Comparison of ENCODE assay signal across 31 mouse cellular contexts in genomic region chr2:29651876-29652275, GRCm38 (mm10). TPM values are rescaled to one million over a fixed set of nuclear protein-coding genes. Genes with fewer than 3 reads are reported as not detected.
A peak's percentile ranks its signal among the peaks of the same experiment; 100 is the strongest.
DNase-seq lines count a peak whose midpoint lies in the region; ATAC-seq lines count a peak whose summit lies in the region.
"Had no signal": no experiment of that assay in that cellular context is flagged by ENCODE, and none has a peak within 500 bp of the region (broad histone marks: within the 10 kb centered on the region; RNA-seq: fewer than 3 reads in every experiment).

No protein-coding gene starts in this region.

- no peak overlapping the region for H3K4me3 ChIP-seq in midbrain, embryonic 13.5 days (replicated peaks)
- no peak overlapping the region for H3K4me3 ChIP-seq in midbrain, embryonic 15.5 days
- H3K4me3 ChIP-seq: erythroblast, embryonic 14.5 days; hindbrain, embryonic 12.5 days; midbrain, embryonic 10.5 days; myocyte; neural tube, embryonic 12.5 days had no signal

- H3K27ac ChIP-seq in midbrain, embryonic 13.5 days = peak overlapping the region; percentile 10; the same call in 1 of the 2 replicates
- H3K27ac ChIP-seq in midbrain, embryonic 15.5 days = no peak overlapping the region
- H3K27ac ChIP-seq: hindbrain, embryonic 12.5 days; hindbrain, postnatal 0 days; liver, embryonic 14.5 days; midbrain, embryonic 10.5 days; neural tube, embryonic 12.5 days had no signal

- peaks cover 29% of the 10 kb centered on the region for H3K4me1 ChIP-seq in midbrain, embryonic 13.5 days (replicated peaks)
- H3K4me1 ChIP-seq in midbrain, embryonic 15.5 days = peaks cover 16% of the 10 kb centered on the region

- DNase-seq in cerebellum, adult 9-10 months = peak; percentile 69
- DNase-seq in cerebellum, postnatal 36 days = peak; percentile 51 to 62
- DNase-seq in spleen, postnatal 36 days (ENCODE audit: low spot score in 2 of 2) = no peak
- DNase-seq: adrenal gland, postnatal 10 days; gastrocnemius, postnatal 14 days; heart, adult 18-20 months; heart, postnatal 36 days; kidney, adult 9 months; kidney, postnatal 10 days; layer of hippocampus, postnatal 36 days; left cerebral cortex, postnatal 4 days; liver; lung, embryonic 14.5 days; lung, postnatal 14 days; right cerebral cortex, adult 18-20 months; spleen, adult 18-20 months; thymus, postnatal 4 days had no signal

- WGBS in midbrain, embryonic 13.5 days = 88% methylated on average over 5 of the region's 5 CpGs
- WGBS in midbrain, embryonic 15.5 days = 90% methylated on average over 5 of the region's 5 CpGs

- ATAC-seq in midbrain, embryonic 13.5 days = no peak
- no peak for ATAC-seq in midbrain, embryonic 15.5 days (replicated peaks)
- ATAC-seq in inflammation-experienced regulatory T-cells, adult 6 months = no peak
- ATAC-seq: forebrain, embryonic 16.5 days; hindbrain, postnatal 0 days; intestine, postnatal 0 days had no signal

- H3K9me3 ChIP-seq in midbrain, embryonic 13.5 days = no peaks in the 10 kb centered on the region
- no peaks in the 10 kb centered on the region for H3K9me3 ChIP-seq in midbrain, embryonic 15.5 days
- H3K9me3 ChIP-seq: hindbrain, embryonic 12.5 days; midbrain, embryonic 10.5 days; neural tube, embryonic 12.5 days had no signal

- no peaks in the 10 kb centered on the region for H3K27me3 ChIP-seq in midbrain, embryonic 13.5 days
- no peaks in the 10 kb centered on the region for H3K27me3 ChIP-seq in midbrain, embryonic 15.5 days (replicated peaks)
- H3K27me3 ChIP-seq: CH12.LX; hindbrain, embryonic 12.5 days; neural tube, embryonic 12.5 days had no signal

- H3K4me2 ChIP-seq in midbrain, embryonic 13.5 days (replicated peaks) = no peak overlapping the region
- no peak overlapping the region for H3K4me2 ChIP-seq in midbrain, embryonic 15.5 days
- H3K4me2 ChIP-seq: heart, embryonic 11.5 days; hindbrain, embryonic 12.5 days; lung, embryonic 14.5 days; neural tube, embryonic 12.5 days had no signal

- no peaks in the 10 kb centered on the region for H3K36me3 ChIP-seq in midbrain, embryonic 13.5 days
- no peaks in the 10 kb centered on the region for H3K36me3 ChIP-seq in midbrain, embryonic 15.5 days (replicated peaks)
- H3K36me3 ChIP-seq: hindbrain, embryonic 12.5 days; midbrain, embryonic 10.5 days; neural tube, embryonic 12.5 days had no signal

- H3K9ac ChIP-seq in midbrain, embryonic 13.5 days (replicated peaks) = no peak overlapping the region
- H3K9ac ChIP-seq in midbrain, embryonic 15.5 days = no peak overlapping the region
- H3K9ac ChIP-seq: hindbrain, embryonic 12.5 days; liver, embryonic 14.5 days; lung, embryonic 14.5 days; neural tube, embryonic 12.5 days had no signal

RNA-seq across cellular contexts. Expression of gene Rapgef1, which starts 32.4 kb away (rescaled TPM):
- polyA plus RNA-seq in midbrain, embryonic 13.5 days (2015; fragmentation: Nextera tagmentation; extraction: Ambion mirVana) = 16.7 and 19.8 TPM in 2 replicates
- polyA plus RNA-seq in midbrain, embryonic 15.5 days (2015; fragmentation: Nextera tagmentation; extraction: Ambion mirVana) = 24.2 and 25.6 TPM in 2 replicates
- polyA plus RNA-seq in inflammation-experienced regulatory T-cells, adult 6 months (2017; shearing (Covaris generic)) = 10 to 100 TPM; 26.4 to 37.9 (median 29.7) TPM

Comparison
In these comparisons a context has a peak if more than half of its experiments do, and no peak if none do; other contexts are left out.
1. DNase-seq: peak in cerebellum, adult 9-10 months (single experiment) and cerebellum, postnatal 36 days (2 of 2); none in spleen, postnatal 36 days (0 of 2).